Mouse (Mus musculus): ENCODE data around the gene Gm4737. TPM values are rescaled to one million over a fixed set of nuclear protein-coding genes. Genes with fewer than 3 reads are reported as not detected.
"Not testable (repeated sequence)": the region's sequence is repeated elsewhere in the genome, so short reads cannot be mapped to it uniquely, and the experiment has no call there.

Gm4737 gene
- total RNA-seq (2017): 2.2 to 4.3 TPM (median 3.3 TPM) in 3 replicates

- ATAC-seq (replicated peaks; ENCODE audit: insufficient number of reproducible peaks, low FRiP score, low TSS enrichment, poor library complexity, severe bottlenecking): not testable (repeated sequence)
These were observed at the start of gene Gm4737 for GRCm38 (mm10) chr16:46154832-46155231. TSS of gene Gm4737 (minus strand) at chr16:46155077.

GRCm38 (mm10) chr16:46195792-46196191, 40.9 kb upstream of the Gm4737 start:
- ATAC-seq (replicated peaks; ENCODE audit: insufficient number of reproducible peaks, low FRiP score, low TSS enrichment, poor library complexity, severe bottlenecking): no peak

DNA sequence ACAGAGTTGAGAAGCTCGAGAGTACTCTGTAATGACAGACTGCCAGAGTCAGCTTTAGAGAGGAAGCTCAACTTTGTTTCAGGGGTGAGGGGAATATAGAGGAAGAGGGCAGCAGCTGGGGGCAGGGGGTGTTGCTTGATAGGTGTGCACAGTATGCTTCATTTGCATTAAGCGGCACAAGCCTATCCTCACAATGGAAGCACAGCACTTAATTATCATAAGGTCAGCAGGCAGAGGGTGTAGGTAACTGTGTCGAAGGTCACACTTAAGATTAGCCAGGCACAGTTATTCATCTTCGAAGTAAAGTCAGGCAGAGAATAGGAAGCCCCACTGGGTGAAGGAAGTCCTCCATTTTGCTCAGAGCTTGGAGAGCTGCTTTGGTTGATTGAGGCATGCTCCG, 28.2 kb upstream of the Gm4737 start:
- no peak for ATAC-seq (replicated peaks; ENCODE audit: insufficient number of reproducible peaks, low FRiP score, low TSS enrichment, poor library complexity, severe bottlenecking)

GRCm38 (mm10) chr16:46178121-46178801, 23.4 kb upstream of the Gm4737 start:
- no peak for ATAC-seq (replicated peaks; ENCODE audit: insufficient number of reproducible peaks, low FRiP score, low TSS enrichment, poor library complexity, severe bottlenecking)

- ATAC-seq (replicated peaks; ENCODE audit: insufficient number of reproducible peaks, low FRiP score, low TSS enrichment, poor library complexity, severe bottlenecking): no peak
These were observed 18.2 kb upstream of the Gm4737 start for GRCm38 (mm10) chr16:46173039-46173438.

GRCm38 (mm10) chr16:46166971-46167370, 12.1 kb upstream of the Gm4737 start:
- ATAC-seq (replicated peaks; ENCODE audit: insufficient number of reproducible peaks, low FRiP score, low TSS enrichment, poor library complexity, severe bottlenecking): no peak

DNA sequence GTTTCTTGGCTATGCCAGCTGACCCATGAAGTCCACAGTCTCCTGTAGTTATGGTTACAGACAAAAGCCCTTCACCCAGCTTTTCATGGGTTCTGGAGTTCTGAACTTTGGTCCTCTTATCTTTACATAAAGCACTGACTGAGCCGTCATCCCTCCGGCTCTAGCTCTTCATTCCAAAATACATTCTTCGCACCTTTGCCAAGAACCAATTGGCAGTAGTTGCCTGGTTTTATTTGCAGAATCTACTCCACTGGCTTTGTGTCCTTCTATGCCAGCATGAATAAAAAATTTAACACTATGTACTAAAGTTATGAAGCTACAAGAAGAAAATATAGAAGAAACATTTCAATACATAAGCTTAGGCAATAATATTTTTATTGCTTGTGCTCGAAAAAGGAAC, 10.4 kb upstream of the Gm4737 start:
- no peak for ATAC-seq (replicated peaks; ENCODE audit: insufficient number of reproducible peaks, low FRiP score, low TSS enrichment, poor library complexity, severe bottlenecking)

DNA sequence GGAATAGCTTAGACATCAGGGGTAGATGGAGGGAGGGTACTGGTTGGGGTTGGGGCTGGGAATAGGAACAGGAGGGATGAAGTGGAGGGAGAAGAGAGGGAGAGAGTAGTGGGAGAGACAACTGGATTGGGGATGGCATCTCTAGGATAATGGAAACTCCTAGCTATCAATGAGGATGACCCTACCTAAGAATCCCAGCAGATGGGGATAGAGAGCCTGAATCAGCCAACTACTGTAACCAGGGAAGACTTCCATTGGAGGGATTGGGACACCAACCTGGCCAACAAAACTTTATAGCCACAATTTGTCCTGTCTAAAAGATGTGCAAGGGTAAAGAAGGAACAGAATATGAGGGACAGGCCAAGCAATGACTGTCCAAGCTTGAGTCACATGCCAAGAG, 3.7 kb downstream of the Gm4737 start:
- ATAC-seq (replicated peaks; ENCODE audit: insufficient number of reproducible peaks, low FRiP score, low TSS enrichment, poor library complexity, severe bottlenecking): no peak

DNA sequence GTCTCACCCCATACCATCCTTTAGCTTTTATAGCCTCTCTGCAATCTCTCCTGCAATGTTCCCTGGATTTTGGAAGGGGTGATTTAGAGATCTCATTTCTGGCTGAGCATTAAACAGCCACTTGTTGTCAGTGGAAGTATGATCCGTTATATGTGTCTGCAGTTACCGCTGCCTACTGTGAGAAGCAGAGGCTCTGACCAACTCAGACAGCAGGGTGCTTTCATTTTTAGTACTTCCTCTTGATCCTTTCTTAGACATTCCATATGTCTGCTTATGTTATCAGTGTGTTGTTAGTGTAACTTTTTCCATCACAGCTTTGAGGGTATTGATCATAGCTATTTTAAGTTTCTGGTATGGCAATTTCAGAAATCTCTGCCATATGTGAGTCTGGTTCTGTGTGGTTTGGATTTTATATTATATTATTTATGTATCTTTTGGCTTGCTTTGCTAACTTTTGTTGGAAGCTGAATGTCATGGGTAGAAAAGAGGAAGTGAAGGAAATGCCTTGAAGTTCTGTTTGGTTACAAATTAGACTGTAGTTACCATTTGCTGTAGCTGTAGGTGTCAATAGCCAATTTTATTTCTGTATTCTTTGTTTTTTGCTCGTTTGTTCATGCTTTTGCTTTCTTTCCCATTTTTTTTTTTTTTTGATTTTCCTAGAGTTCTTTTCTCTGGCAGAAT, 6.1 kb downstream of the Gm4737 start:
- ATAC-seq (replicated peaks; ENCODE audit: insufficient number of reproducible peaks, low FRiP score, low TSS enrichment, poor library complexity, severe bottlenecking): no peak

DNA sequence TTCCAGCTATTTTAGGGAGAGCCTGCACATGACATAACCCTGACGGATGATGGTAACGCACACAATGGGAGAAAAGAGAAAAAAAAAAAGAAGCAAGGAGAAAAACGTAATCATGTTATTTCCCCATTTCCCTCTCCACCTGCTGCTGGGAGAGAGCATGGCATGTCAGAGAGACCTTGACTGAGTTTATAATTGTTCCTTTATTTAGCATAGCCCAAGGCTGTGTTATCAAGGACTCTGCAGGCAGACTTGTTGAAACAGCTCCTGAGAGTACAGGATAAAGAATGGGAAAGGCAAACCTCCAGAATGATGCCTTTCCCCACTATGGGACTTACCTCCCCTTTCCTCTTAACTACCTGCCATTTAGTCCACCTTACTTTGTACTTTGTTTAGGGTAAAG, 7.9 kb downstream of the Gm4737 start:
- no peak for ATAC-seq (replicated peaks; ENCODE audit: insufficient number of reproducible peaks, low FRiP score, low TSS enrichment, poor library complexity, severe bottlenecking)

- ATAC-seq (replicated peaks; ENCODE audit: insufficient number of reproducible peaks, low FRiP score, low TSS enrichment, poor library complexity, severe bottlenecking): no peak
These were observed 32.6 kb downstream of the Gm4737 start for GRCm38 (mm10) chr16:46122238-46122637.

- no peak for ATAC-seq (replicated peaks; ENCODE audit: insufficient number of reproducible peaks, low FRiP score, low TSS enrichment, poor library complexity, severe bottlenecking)
These were observed 33.5 kb downstream of the Gm4737 start for GRCm38 (mm10) chr16:46121420-46121819.

DNA sequence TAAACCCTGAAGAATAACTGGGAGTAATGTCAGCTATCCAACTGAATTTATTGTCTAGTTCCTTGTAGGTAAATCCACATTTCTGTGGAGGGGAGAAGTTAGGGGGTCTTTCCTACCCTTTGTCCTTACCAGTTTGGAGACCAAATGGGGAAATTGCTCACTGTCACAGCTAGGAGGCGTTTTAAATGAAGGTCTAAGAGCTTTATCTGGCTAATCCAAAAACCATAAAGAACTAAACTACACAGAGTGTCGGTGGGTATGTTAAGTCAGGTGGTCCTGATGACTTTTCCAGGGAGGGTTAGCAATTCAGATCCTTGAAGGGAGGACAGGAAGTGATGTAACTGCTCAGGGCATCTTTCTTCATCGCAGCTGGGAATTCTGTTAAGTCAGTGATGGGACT, 34.3 kb downstream of the Gm4737 start:
- ATAC-seq (replicated peaks; ENCODE audit: insufficient number of reproducible peaks, low FRiP score, low TSS enrichment, poor library complexity, severe bottlenecking): no peak

GRCm38 (mm10) chr16:46120020-46120419, 34.9 kb downstream of the Gm4737 start, which contains the start of gene Cd96:
TSS of gene Cd96 (minus strand) at chr16:46120251.
- ATAC-seq (replicated peaks; ENCODE audit: insufficient number of reproducible peaks, low FRiP score, low TSS enrichment, poor library complexity, severe bottlenecking): peak; percentile 70

DNA sequence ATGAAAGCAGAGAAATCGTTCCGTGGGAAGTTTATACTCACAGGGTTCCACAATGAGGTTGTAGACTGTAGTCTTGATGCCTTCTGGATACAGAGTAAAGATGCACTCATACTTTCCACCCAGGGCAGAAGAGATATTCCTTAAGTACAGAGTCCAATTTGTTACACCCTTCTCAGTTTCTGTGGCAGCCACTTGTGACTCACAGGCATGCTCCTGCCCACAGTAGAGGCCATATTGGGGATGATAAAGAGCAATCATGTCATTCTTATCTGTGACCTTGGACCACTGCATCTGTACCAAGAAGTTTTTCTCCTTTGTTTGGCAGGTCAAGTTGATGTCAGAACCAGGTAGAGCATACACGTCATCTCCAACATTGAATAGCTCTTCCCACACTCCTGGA, 37.2 kb downstream of the Gm4737 start:
- ATAC-seq (replicated peaks; ENCODE audit: insufficient number of reproducible peaks, low FRiP score, low TSS enrichment, poor library complexity, severe bottlenecking): no peak

GRCm38 (mm10) chr16:46114727-46115126, 40.1 kb downstream of the Gm4737 start:
- no peak for ATAC-seq (replicated peaks; ENCODE audit: insufficient number of reproducible peaks, low FRiP score, low TSS enrichment, poor library complexity, severe bottlenecking)

GRCm38 (mm10) chr16:46109536-46109935, 45.3 kb downstream of the Gm4737 start:
- ATAC-seq (replicated peaks; ENCODE audit: insufficient number of reproducible peaks, low FRiP score, low TSS enrichment, poor library complexity, severe bottlenecking): no peak

DNA sequence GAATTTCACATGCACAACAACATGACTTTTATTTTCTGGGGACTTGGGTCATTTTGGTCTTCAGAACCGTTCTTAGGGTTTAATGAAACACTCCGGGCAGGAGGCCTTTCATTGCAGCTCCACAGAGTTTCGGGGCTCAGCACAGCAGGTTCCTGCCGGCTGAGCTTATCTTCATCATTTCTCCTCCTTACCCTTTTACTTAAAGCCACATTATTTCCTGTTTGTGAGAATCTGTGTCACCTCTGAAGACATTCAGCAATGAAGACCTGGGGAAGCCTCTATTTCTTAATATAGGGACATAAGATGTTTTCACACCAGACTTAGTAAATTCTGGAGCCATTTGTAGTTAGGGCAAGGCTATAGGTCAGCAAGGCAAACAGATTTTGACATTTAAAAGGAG, 47.4 kb downstream of the Gm4737 start:
- no peak for ATAC-seq (replicated peaks; ENCODE audit: insufficient number of reproducible peaks, low FRiP score, low TSS enrichment, poor library complexity, severe bottlenecking)

- no peak for ATAC-seq (replicated peaks; ENCODE audit: insufficient number of reproducible peaks, low FRiP score, low TSS enrichment, poor library complexity, severe bottlenecking)
These were observed 50.4 kb downstream of the Gm4737 start for GRCm38 (mm10) chr16:46104491-46104890.
